Mouse (Mus musculus): Measurements from ENCODE around the gene Spock1.

The Spock1 gene

DNA sequence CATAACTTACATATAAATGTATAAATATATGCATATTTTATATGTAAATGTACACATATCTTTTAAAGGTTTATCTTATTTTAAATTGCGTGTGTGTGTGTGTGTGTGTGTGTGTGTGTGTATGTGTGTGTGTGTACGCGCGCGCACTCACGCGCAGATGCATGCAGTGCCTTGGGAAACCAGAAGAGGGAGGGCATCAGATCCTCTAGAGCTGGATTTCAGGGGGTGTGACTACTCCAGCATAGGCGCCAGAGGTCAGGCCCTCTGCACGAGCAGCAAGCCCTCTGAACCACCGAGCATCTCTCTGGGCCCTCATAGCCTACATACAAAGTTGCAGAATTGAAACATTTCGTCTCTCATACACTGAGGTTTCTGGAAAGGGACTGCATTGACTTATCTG, 180.4 kb downstream of the Spock1 start:
- DNase-seq (ENCODE audit: low spot score in 2 of 2) = no peak

DNA sequence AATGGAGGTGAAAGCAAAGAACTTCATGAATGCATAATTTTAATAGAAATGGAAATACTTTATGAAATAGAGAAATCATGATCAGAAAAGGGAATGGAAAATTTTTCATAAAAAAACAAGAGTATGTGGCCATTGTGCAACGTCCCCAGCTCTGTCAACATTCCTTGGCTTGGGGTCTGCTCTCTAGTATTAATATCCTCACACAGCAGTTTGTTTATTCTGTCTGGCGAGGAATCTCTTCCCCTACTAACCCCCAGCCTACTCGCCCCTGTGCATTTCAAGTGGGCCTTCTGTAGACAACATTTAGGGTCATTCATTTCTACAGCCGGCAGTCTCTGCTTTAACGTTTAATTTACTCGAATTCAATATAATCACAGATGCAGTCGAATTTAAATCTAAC, 181.5 kb downstream of the Spock1 start:
- DNase-seq (ENCODE audit: low spot score in 2 of 2) = no peak

DNA sequence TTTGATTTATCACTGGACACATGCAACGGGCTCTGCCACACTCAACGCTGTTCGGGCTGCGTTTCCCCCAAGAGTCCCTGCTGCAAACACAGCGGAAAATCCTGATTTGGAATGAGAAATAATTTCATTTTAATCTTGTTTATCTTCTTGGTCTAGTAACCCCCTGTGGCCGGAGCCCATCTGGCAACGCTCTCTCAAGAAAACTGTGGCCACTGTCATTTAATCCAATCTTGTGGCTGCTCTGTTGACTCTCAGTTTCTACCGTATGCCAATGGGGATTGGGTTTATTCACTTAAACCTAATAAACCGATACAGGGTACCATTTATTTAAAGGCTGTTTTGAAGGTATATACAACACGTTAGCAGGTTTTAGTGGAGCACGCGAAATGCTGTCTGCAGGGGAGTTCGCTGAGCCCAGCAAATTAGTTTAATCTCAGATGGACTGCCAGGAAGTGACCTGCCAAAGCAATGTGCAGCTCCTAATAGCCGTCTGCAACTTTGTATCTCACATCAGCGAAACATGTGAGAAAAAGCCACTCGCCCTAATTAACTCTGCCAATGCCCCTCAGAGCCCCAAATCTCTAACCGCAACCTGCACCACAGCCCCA, 185.7 kb downstream of the Spock1 start:
- DNase-seq (ENCODE audit: low spot score in 2 of 2) = no peak

DNA sequence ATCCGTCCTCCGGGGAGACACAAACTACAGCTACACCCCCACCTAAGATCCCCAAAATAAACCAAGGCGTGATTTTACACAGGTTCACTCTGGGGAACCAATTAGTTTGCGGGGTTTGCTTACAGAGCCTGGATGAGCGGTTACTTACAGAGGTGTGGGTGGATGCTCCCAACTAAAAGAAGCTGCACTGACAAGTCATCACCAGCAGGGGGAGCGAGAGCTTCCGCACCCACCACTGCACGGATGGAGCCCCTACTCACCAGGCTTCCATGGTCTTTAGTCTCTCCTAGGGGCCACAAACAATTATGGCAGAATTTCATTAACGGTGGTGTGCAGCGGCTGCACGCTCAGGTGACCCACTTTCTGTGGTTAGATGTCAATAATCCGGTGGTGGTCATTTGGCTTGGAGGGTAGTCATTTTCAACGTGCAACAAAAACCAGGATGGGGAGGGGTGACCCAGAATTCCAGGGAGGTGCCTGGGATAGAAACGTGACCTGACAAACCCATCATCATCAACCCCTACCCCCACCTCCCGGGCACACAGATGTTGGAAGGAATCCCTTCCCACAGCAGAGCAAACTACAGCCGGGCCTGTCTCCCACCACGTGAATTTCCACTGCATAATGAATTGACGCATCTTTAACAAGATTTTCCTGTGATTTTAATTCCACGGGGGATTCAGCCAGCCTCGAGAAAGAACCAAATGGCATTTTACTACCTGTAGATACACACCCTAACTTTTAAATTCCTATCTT, 186.4 kb downstream of the Spock1 start:
- DNase-seq (ENCODE audit: low spot score in 2 of 2) = no peak

DNA sequence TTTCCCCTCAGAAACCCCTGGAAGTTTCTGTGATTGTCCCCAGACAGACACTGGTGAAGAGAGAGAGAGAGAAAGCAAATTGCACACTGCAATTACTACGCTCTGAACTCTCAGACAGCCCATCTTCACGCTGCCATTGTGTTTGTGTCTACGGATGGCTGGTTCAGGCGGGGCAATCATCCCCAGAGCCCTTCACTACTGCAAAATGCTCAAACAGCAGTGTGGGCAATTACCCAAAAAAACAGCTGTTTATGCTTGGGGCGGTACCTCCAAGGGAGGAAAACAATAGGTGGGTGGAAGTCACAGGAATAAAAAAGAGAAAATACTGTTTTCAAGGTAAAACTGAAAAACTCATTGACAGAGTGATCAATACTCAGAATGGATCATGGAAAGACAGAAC, 190.0 kb downstream of the Spock1 start:
- DNase-seq (ENCODE audit: low spot score in 2 of 2) = no peak

DNA sequence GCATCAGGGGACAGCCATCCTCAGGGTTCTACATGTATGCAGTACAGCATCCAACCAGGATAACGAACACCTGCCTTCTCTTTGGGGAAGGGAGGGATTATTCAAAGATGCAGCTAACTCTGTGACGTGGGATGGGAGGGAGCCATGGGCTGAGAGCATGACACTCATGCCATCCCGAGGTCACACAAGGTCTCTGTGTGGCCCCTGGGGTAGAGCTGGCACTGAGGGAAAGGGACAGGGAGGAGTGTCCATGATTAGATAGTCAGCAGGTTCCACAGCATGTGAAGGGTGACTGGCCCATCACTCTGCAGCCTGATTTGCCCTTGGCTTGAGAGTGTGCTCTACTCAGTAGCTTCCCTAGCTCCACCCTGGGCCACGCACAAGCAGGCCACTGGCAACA, 195.2 kb downstream of the Spock1 start:
- DNase-seq (ENCODE audit: low spot score in 2 of 2) = no peak

DNA sequence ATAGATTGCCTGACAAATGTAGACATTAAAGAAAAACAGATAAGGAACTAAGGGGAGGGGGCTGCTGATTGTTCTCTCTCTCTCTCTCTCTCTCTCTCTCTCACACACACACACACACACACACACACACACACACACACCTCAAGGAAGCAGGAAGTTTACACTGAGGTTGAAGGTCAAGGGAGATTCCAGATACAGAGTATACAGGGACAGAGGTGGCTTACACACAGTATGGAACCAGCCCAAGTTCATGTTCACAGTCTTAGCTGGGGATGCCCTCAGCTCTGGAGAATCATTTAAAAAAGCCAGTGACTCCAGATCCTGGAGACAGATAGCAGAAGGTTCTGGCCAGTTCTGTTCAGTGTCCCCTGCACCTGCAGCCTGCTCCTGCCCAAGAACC, 199.7 kb downstream of the Spock1 start:
- no peak for DNase-seq (ENCODE audit: low spot score in 2 of 2)

DNA sequence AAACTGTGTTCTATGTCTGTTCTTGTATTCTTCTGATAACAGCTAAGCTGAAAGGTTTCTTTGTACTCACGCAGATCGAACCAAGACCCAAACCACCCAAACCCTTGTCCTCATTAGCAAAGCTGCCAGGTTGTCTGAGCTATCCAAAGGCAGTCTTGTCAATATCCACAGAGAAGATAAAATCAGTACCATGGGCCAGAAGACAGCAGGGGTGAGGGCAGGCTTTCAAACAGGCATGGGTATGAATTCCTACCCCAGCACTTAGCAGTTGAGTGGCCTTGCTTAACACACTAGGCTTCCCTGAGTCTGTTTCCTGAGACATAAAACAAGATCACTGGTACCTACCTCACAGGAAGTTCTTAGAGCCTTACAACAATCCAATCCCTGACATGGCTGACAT, 205.2 kb downstream of the Spock1 start:
- DNase-seq (ENCODE audit: low spot score in 2 of 2) = no peak

DNA sequence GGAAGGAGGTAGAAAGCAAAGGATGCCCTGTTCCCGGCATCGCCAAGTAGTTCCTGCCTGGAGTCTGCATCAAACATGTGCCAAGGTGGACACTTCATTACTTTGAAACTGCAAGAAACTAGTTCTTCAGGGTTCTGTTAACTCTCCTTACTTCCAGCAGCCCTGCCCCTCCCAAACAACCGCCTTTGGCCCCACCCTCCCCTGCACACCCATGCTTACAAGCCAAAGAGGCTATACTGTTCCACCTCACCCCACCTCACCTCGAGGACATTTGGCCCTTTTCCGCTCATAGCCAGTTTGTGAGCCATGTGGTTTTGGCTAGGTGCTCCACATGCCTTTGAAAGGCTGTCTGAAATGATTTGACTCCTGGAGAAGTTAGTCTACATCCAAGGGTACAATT, 211.4 kb downstream of the Spock1 start:
- DNase-seq (ENCODE audit: low spot score in 2 of 2) = no peak

DNA sequence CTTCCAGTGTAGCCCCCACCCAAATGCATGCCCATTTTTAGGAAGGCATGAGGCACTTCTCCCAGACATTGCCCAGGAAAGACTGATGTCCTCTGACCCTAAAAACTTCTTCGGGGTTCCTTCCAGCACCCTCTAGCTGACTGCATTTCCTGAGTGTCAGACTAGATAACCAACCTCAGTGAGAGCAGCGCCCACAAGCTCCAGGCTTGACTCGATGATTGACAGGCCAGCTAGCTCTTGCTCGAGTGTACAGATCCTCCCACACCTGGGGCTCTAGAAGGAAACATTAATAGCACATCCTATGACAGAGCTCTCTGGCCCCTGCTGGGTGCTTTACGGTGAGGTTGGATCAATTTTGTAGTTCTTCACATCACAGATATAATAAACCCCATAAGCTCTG, 219.2 kb downstream of the Spock1 start:
- DNase-seq (ENCODE audit: low spot score in 2 of 2) = no peak

DNA sequence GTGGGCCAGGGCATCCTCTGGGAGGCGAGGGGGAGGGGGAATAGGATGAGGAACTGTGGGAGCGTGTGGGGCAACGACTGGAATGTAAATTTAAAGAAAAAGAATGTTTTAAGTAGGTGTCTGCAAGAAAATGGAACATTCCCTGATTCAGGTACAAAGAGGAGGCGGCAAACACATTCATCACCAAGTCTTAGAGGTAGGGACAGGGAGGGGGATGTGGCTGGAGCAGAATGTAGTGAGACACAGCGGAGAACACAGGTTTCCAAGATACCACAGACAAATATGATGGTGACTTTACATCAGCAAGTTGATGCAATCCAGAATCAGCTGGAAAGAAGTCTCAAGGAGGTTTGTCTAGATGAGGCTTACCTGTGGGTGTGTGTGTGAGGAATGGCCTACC, 221.7 kb downstream of the Spock1 start:
- DNase-seq (ENCODE audit: low spot score in 2 of 2) = no peak

DNA sequence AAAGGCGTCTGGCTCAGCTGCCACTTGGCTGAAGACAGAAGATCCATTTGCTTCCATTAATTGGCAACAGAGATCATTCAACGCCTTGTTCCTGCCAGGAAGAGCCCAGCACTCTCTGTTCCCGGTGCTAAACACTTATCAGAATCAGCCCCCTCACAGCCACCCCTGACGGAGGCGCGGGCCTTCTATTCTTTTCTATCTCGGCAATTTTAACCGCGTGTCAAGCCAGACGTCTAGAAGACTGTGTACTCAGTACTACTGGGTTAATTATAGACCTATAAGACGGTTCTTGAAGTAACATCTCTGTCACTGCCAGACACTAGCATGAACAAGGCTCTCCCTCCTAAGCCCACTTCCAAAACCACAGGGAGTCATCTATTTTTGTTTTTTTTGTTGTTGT, 222.9 kb downstream of the Spock1 start:
- DNase-seq (ENCODE audit: low spot score in 2 of 2) = no peak

DNA sequence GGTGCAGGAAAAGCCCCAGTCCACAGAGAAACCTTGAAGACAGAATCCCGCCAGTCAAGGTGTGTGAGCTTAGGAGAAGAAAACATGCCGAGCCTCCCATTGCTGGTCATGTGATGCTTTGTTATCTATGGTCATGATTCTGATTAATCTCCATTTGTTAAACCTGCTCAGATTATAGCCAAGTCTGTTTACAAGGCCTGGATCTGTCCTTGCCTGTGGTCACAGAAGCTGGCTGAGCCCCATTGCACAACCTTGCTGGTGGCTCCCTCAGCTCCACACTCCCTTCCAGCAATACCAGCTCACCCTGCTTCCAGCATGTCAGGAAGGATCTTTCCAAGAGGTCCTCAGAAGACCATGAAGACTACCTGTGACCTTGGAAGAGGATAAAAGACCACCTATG, 228.5 kb downstream of the Spock1 start:
- no peak for DNase-seq (ENCODE audit: low spot score in 2 of 2)

DNA sequence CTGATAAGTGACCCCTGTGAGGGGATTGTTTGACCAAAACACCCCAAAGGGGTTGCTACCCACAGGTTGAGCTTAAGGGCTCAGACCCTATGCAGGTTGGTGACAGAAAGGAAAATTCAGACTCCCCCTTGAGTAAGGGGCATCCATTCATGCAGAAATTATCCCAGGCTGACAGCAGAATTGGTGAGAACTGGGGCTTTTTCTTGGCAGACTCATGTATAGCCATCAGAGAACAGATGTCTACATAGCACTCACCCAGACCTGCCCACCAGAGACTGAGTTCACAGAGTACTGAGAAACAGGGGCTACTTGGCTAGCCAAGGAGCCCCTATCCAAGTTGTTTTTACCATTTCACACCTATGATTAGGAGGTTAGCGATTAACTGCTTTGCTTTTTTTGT, 231.3 kb downstream of the Spock1 start:
- DNase-seq (ENCODE audit: low spot score in 2 of 2) = no peak

DNA sequence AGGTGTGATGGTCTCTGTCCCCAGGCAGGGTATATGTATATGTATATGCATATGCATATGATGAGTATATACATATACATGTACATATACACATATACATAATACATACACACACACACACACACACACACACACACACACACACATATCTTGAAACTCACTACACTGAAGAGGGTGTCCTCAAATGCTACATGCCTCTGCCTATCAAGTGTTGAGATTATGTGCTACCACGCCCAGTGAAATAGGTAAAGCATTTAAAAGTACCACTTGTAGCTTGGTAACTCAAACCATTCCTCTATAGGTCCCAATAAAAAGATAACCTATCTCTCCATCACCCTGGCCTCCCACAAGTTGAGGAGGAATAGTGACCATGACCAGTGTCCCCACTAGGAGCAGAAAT, 234.7 kb downstream of the Spock1 start:
- DNase-seq (ENCODE audit: low spot score in 2 of 2) = no peak

DNA sequence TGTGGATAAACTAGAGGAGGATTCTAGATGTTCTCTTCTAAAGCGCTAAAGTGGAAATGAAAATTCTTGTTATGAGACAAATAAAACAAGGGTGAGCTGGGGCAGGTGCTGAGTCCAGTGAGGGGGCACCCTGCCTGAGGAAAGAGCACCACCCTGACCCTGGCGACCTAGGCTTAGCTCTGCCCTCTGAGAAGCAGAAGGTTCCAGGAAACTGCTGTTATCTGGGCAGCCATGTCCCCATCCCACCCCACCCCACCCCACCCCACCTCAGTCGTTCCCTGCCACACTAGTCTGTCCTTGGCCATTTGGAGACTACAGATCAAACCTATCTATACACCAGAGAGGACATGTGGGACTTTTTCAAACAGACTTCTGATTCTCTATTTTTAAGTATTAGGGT, 235.4 kb downstream of the Spock1 start:
- DNase-seq (ENCODE audit: low spot score in 2 of 2) = no peak

DNA sequence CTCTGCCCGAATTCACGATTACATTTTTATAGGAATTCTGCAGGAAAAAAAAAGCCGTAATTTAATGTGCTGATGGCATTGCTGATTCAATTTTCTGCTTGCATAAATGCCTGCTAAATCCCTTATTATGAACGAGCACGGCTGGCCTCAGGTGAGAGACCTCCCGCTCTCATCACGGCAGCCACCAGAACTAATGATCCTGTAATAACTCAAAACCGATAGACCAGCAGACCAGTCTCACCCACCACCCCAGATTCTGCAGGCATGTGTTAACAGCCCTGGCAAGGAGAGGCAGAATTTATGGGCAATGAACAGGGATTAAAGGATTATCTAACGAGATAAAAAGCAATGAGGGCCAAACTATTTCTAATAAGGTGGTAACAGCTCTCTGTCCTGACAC, 236.2 kb downstream of the Spock1 start:
- DNase-seq (ENCODE audit: low spot score in 2 of 2) = no peak

DNA sequence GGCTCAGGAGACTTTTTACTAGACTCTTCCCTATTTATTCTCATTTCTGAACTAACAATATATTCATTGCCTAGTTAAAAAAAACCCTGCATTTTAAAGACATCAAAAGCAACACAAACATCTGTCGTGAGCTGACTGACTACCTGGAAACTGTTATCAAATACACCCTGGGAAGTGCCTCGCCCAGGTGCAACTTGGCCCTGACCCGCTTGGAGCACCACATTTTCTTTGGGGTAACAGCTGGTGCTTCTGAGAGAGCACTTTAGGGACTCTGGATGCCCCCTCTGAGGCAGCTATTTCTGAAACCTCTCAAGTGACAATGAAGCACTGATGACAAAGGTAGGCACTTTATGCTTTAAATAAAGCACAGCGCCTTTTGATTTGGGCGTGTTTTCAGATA, 236.8 kb downstream of the Spock1 start:
- no peak for DNase-seq (ENCODE audit: low spot score in 2 of 2)

DNA sequence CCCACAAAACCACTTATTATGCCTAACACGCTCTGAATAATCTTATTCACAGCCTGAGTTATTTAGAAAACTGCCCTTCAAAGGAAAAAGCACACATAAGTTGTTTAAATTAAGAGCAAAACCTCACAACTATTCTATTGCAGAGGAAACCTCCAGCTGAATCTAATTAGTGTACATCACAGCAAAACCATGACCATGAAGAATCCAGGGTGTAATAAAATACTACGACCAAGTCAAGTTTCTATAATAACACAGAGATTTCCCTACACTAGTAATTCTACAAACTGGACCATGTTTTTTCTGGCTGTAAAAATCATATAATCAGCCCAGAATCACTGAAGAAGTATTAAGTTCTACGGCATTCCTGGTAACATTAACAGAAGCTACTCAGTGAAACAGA, 240.5 kb downstream of the Spock1 start:
- no peak for DNase-seq (ENCODE audit: low spot score in 2 of 2)

DNA sequence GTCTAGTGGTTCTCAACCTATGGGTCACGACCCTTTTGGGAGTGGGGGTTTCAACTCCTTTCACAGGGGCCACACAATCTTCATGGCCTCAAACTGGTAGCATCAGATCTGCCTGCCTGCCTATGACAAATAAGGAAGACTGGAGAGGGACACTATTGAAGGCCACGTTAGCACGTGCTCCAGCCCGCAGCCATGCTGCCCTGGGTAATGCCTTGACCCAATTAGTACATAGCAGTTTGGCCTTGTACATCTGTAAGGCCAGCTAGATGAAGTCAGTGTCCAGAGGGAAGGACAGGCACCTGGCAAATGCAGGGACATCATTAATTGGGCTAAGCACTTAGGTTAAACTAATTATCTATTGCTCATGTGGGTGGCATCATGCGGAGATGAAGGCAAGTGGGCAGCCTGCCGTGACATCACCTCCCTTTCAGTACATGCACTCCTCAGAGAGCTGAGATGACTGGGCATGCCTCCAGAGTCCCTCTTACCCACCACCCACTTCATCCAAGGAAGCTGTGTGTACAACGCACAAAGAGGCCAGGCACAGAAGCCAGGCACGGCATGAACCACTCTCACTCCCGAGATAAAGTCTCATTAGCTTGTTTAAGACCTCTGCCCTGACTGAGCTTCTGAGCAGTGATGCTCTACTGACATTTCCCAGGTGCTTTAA, 241.8 kb downstream of the Spock1 start:
- DNase-seq (ENCODE audit: low spot score in 2 of 2) = no peak

DNA sequence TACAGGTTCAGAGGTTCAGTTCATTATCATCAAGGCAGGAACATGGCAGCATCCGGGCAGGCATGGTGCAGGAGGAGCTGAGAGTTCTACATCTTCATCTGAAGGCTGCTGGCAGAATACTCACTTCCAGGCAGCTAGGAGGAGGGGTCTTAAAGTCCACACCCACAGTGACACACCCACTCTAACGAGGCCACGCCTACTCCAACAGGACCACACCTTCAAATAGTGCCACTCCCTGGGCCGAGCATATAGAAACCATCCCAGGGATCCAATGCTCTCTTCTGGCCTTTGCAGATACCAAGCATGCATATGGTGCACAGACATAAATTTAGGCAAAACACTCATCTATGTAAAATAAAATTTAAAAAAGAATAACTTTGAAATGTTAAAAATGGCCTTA, 245.6 kb downstream of the Spock1 start:
- DNase-seq (ENCODE audit: low spot score in 2 of 2) = no peak

DNA sequence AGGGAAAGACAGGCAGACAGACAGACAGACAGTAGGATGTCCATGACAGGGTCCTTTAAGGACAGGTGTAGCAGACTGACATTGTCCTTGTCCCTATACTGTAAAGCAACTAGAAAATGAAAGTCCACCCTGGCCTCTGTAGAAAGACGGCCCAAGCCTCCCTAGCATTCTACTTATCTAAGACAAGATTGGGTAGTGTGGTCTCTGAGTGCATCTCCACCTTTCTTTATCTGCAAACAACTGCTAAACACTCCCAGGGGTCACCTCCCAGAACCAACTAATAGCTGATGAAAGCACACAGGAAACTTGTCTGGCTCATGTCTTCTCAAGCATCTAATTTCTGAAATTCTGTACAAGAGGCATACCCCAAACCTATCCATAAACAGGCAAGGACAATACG, 247.6 kb downstream of the Spock1 start:
- DNase-seq (ENCODE audit: low spot score in 2 of 2) = no peak

DNA sequence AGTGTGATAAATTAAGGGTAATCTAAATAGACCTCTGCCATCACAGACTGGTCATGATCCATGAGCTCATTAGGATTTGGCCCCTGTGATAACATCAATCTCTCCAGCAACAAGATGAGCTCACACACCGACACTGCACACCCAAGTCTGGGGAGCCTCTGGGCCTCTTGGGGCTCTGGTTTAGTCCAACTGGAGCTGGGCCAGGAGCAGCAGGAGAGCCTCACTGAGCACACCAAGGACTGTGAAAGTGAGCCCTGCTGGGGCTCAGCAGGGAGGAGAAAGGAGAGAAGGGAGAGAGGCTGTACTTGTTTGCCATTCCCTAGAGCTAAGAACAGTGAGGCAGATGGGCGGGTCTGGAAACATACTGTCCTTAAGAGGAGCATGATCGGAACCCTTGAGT, 248.3 kb downstream of the Spock1 start:
- DNase-seq (ENCODE audit: low spot score in 2 of 2) = no peak

All from thymus, postnatal 10 days (tissue).